Mouse (Mus musculus) E14TG2a.4 (cell line): Measurements from ENCODE around the gene Tppp.

Experiments
- CTCF ChIP-seq: conservative IDR thresholded peaks from 2 replicates; pipeline ENCODE4 v1.5.1; 2014; ENCODE audit warnings: low read length
- NANOG ChIP-seq: IDR thresholded peaks from 2 replicates; pipeline ENCODE4 v1.6.1; 2014; ENCODE audit warnings: borderline replicate concordance, low read length, mixed read lengths
- POU5F1 ChIP-seq: IDR thresholded peaks from 2 replicates; pipeline ENCODE4 v1.6.1; 2014; ENCODE audit warnings: low read length, borderline replicate concordance

GRCm38 (mm10) chr13:74001492-74001891, 7.7 kb upstream of the Tppp start:
- TF ChIP-seq NANOG (no peak), CTCF (no peak), POU5F1 (no peak)
